Mouse (Mus musculus): ENCODE measurements around the gene C730034F03Rik.

The C730034F03Rik gene

DNA sequence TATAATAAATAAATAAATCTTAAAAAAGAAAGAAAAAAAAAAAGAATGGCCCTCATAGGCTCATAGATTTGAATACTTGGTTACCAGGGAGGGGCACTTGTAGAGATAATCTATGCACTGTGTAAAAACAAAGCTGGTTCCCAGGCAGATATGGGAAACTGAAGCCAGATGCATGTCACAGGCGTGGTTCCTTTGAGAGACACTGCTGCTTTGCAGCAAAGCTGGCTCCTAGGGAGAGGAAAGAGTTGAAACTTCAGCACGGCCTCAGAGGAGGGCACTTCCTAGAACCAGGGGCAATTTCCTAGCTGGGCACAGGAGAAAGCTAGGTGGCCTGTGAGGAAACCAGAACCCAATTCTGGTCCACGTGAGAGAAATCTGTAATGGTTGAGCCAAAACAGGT lies 4.7 kb downstream of the C730034F03Rik start:
- DNase-seq, result no peak

DNA sequence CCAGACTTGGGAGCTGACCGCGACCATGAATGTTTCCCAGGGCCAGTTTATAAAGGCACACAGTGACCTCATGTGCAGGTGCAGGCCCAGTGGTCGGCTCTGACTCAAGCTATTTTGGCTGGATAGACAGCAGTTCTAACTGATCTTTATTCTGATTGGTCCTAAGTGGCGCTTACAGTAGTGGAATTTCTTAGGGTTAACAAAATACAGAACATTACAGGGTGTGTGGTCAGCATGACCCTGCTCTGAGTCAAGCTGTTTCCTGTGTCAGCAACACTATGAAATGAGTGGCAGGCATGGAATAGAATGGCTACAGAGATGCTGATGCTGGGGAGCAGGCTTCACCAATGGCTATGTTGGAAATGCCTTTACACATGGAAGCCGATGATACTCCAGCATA lies 6.5 kb downstream of the C730034F03Rik start:
- no peak for DNase-seq

- DNase-seq, result no peak
These were observed 13.2 kb downstream of the C730034F03Rik start for GRCm38 (mm10) chr15:89442486-89443070.

DNA sequence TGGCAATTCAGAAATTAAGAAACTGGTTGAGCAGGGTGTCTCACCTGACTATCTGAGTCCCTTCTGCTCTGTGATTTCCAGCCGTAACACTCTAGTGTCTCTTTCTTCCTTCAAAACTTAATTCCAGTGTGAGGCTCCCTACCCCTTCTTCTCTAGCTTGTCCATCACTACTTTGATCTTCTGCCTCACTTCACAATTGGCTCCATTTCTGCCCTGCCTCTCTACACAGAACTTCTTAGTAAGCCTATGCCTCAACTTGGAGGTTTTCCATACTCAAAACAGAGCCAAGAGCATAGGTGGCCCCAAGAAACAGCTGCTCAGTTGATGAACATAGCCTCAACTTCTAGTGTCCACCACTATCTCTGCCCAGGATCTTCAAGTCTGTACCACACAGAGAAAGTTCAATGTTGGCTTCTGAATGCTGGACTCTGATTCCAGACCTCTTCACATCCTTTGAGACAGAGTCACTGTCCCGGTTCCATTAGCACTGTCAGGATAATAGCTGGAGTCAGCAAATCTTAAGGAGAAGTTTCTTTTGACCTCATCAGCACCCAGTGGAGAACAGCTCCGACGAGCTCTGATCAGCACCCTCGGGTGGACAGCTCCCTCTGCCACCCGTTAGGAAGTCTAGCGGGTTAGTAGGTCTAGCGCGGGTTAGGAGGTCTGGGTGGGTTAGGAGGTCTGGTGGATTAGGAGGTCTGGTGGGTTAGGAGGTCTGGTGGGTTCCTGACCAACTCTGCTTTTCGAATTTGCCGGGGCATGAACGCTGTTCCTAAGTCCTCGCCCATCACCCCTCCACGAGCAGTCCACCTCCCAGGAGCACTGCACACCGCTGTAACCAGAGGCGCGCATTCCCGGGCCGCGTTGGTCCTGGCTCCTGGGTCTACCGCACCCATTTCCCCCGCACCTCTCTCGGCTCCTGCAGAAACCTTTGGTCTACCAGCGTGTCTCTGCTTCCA lies 23.8 kb downstream of the C730034F03Rik start:
- no peak for DNase-seq

DNA sequence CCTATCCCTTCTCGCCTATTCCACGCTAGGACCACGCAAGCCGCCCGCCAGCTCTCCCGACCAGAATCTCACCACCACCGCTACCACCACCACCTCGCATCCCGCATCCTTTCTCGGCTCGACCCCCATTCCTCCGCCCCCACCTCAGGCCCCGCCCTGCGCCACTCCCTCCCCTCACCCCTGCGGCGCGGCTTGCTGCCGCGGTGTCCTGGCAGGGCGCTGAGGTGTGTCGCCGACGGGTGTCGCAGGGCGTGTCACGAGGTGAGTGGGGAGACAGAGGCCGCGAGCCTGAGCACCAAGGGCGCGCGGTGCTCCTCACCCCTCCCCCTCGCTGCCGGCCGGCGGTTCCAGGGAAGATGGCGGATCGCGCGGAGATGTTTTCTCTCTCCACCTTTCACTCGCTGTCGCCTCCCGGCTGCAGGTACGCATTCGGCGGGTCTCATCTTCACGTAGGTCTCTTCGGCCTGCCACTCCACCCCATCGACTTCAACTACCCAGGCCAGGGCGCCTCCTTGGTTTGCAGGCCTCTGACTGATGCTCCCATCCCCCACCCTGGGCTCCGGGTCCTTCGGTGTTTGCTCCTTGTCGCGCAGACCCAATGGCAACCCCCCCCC lies 24.6 kb downstream of the C730034F03Rik start, which contains the start of gene Mapk8ip2:
Gene Mapk8ip2 (plus strand): TSS at position 49 of the 614 bp plus-strand sequence.
- peak; percentile 77 for DNase-seq

DNA sequence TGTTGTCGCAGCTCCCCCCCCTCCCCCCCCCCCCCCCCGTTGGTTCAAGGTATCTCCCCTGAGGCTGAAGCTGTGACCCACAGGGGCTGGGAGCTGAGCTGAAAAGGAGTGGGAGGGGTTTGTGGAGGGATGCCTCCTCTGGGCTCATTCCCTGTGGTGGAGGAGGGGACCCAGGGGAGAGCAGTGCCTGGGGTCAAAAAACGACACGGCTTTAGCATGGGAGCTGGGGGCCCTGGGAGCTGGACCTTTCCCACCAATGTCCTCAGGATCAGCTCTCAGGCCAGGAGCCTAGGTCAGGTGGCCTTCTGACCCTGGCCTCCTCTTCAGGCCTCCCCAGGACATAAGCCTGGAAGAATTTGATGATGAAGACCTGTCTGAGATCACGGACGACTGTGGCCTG lies 25.5 kb downstream of the C730034F03Rik start:
- DNase-seq, result no peak

DNA sequence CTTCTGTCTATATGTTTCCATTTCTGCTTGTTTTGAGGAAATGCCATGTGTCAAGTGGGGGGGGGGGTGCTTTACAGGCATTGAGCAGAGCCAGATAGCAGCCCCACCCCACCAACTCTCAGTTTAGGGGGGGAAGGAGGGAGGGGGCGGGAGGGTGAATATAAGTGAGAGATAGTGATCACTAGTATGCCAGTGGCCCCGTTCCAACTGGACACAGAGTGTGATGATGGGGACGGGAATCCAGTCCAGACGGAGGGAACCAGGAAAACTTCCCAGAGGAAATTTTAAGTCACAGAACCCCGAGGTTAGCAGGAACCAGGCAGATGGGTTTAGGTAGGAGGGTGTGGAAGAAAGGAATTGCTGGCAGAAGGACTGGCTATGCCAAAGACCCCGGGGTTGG lies 26.3 kb downstream of the C730034F03Rik start:
- no peak for DNase-seq

GRCm38 (mm10) chr15:89458942-89459341 lies 29.6 kb downstream of the C730034F03Rik start:
- no peak for DNase-seq

DNA sequence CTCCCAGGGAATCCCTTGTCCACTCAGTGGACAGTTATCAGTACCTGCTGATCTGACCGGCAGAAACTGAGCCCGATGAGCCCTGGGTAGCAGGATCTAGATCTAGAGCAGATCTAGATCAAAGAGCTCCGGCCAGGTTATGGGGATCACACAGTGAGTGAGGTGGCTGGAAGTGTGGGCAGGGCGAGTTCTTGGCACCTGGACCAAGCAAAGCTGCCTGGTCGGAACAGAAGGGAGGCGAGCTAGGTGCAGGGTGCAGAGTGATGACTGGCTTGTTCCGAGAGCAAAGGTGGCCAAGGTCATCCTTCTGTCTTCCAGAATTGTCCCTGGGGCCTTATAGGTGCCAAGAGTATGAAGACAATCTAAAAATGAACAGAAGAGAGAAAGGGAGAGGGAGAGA lies 30.4 kb downstream of the C730034F03Rik start:
- DNase-seq, result no peak

GRCm38 (mm10) chr15:89460298-89460697 lies 30.9 kb downstream of the C730034F03Rik start:
- no peak for DNase-seq

DNA sequence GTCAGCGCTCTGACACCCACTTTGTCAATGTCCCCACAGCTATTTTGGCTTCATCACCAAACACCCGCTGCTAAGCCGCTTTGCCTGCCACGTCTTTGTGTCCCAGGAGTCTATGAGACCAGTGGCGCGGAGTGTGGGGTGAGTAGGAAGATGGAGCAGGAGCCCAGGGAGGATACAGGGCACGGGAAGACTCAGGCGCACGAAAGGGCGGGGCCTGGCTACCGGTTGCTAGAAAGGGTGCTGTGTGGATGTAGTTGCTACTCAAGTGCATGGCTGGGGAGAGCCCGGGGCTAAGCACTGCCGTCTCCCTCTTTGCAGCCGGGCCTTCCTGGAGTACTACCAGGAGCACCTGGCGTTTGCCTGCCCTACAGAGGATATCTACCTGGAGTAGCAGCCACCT lies 31.9 kb downstream of the C730034F03Rik start:
- DNase-seq, result no peak

- DNase-seq, result no peak
These were observed 32.8 kb downstream of the C730034F03Rik start for GRCm38 (mm10) chr15:89462176-89462575.

- DNase-seq, result no peak
These were observed 34.2 kb downstream of the C730034F03Rik start for GRCm38 (mm10) chr15:89463334-89464235.

DNA sequence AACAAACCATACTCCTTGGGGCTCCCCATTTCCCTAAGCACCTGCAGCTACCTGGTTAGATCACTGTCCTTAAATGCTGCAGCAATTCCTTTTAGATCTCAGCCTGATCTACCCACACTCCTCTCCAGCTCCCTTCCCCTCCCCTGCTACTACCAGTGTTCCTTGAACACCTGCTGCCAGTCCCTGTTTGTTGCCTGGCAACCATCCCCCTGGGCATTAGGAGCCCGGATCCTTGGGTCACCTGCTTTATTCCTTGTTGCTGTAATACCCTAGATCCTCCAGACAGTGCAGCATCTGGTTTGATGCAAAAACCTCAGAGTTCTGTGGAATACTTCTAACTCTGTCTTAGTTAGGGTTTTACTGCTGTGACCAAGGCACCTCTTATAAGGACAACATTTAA lies 35.7 kb downstream of the C730034F03Rik start:
- no peak for DNase-seq

DNA sequence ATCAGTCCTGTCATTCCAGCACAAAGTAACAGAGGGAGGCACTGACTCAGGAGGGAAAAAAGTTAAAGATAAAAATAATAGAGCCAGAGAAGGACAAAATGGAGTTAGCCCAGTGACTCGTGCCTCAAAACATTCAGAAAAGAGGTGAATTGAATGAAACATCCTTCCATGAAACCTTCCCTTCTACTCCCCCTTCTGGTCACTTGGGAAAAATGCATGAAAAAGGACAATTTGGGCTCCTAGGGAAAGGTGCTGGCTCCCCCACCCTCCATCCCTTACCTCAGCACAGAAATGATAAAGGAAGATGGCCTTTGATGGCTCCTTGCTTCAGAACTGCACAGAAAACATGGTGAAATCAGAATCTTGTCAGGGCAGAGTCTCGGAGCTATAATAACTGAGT lies 39.2 kb downstream of the C730034F03Rik start:
- DNase-seq, result no peak

DNA sequence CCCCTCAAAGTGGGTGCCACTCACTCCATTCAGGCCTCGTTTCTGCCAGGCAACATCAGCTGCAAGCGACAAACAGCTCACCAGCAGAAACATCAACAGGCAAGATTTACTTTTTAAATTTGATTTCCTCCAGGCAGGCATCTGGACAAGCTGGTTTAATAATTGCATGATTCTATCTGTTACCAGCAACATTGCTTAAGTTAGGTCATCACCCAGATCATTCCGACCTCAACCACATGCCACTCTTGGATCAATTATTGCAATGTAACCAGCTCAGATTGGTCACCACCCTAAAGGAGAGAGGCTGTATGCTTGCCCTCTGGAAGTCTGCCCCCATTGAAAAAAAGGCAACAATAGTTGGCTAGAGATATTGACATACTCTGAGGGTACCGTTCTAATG lies 42.1 kb downstream of the C730034F03Rik start:
- DNase-seq, result no peak

DNA sequence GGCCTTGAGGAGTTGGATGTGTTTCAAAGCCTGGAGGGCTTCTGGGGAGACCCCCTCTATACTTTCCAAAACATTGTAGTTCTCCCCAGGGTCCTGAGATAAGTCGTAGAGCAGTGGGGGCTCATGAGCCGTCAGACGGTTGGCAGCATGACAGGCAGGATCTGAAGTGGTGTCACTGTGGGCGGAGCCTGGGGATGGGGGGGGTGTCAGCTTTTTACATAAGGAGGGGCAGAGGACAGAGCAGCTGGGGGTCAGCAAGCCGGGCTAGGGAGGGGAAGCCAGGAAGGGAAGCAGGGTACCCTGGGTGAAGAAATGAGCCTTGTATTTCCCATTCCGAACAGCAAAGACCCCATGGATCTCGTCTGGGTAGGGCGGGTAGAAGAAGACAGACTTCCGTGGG lies 44.0 kb downstream of the C730034F03Rik start:
- no peak for DNase-seq

DNA sequence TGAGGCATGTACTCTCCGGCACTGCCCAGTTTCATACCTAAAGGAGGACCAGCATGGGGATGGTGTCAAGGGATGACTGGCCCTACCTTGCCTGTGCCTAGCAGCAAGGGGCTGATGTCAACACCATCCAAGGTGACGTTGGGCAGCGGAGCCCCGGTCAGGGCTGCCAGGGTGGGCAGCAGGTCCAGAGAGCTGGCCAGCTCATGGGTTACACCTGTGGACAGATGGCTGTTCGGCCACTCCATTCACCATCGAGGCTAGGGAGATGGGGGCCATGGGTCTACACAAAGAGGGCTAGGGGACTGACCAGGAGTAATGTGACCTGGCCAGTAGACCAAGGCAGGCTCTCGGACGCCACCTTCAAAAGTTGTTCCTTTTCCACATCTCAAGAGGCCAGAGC lies 44.5 kb downstream of the C730034F03Rik start:
- no peak for DNase-seq

GRCm38 (mm10) chr15:89474596-89475292 lies 45.4 kb downstream of the C730034F03Rik start:
- no peak for DNase-seq

DNA sequence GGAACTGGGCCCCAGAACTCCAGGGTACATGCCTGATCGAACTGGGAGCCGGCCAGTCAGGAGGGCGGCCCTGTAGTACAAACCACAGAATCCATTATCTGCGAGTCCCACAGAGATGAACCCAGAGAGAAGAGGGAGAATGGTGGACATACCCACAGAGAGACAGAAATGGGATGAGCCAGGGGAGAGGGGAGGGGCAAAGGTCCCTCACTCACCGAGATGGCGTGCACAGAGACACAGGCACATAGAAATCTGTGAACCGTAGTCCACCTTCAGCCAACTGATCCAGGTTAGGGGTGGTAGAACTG lies 45.9 kb downstream of the C730034F03Rik start:
- DNase-seq, result no peak

- DNase-seq, result peak; percentile 94
These were observed 46.5 kb downstream of the C730034F03Rik start for GRCm38 (mm10) chr15:89475611-89476474.
